Mouse (Mus musculus) testis, adult 2 months (tissue): ENCODE results near the gene Edil3.

Experiments
- CTCF ChIP-seq: fragments of 200-500 bp; IDR thresholded peaks from 2 replicates; pipeline ENCODE4 v1.5.1; 2012; ENCODE audit warnings: low read depth, mild to moderate bottlenecking, inconsistent platforms, low read length, moderate library complexity; ENCODE audit not compliant: control insufficient read depth, insufficient read depth, insufficient replicate concordance
- POLR2A ChIP-seq: fragments of 200-500 bp; IDR thresholded peaks from 2 replicates; pipeline ENCODE4 v1.6.1; 2012; ENCODE audit warnings: low read depth, mild to moderate bottlenecking, inconsistent platforms, low read length, moderate library complexity; ENCODE audit not compliant: control insufficient read depth

GRCm38 (mm10) chr13:88823522-88824419, 2.5 kb downstream of the Edil3 start:
- no peak for TF ChIP-seq POLR2A
- no peak for TF ChIP-seq CTCF
